Mouse (Mus musculus) right cerebral cortex, postnatal 10 days (tissue): ENCODE results near the gene Nkrf.
A peak's percentile ranks its signal among the peaks of the same experiment; 100 is the strongest.

Experiments
- DNase-seq, 2 experiments: peaks; one replicate each; pipeline ENCODE4 v3.0.0; 2021; ENCODE audit warnings: low spot score in 2 of 2

The Nkrf gene

GRCm38 (mm10) chrX:36863766-36864608, 38.7 kb downstream of the Nkrf start:
- DNase-seq: peak; percentile 88 to 91

GRCm38 (mm10) chrX:36852631-36853030, 50.1 kb downstream of the Nkrf start:
- DNase-seq: no peak

DNA sequence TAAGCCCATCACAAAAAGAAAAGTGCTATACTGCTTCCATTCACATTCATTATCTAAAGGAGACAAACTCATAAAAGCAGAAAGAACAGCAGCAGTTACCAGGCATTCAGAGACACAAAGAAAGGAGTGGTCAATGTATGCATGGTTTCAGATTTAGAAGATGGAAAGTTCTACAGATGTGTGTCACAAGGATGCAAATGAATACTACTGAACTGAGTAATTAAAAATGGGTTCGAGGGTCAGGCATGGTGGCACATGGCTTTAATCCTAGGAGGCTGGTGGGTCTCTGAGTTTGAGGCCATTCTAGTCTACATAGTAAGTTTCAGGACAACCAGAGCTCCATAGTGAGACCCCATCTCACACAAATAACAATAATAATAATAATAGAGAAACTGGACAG, 55.5 kb downstream of the Nkrf start:
- DNase-seq: no peak

DNA sequence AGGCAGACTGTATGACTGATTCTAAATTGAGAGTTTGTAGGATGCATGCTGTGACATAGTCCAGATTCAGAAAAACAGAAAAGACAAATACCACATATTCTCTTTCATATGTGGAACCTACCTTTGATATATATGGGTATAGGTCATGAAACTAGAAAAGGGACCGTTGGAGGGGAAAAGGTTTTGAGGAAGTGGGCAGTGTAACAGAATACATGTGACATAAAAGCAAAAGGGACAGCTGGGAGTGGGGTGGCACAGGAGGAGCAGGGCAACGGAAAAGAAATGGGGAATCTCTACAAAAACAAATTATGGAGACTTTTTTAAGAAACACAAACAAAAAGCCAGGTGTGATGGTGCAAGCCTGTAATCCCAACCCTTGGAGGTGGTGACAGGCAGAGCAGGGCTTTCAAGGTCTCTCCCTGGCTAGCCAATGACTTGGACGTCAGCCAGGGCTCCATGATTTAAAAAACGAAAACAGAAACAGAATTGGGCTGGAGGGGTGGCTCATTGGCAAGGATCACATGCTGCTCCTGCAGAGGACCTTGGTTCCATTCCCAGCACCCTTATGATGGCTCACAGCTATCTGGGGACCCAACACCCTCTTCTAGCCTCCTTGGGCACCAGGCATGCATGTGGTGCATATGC, 59.2 kb downstream of the Nkrf start:
- no peak for DNase-seq

DNA sequence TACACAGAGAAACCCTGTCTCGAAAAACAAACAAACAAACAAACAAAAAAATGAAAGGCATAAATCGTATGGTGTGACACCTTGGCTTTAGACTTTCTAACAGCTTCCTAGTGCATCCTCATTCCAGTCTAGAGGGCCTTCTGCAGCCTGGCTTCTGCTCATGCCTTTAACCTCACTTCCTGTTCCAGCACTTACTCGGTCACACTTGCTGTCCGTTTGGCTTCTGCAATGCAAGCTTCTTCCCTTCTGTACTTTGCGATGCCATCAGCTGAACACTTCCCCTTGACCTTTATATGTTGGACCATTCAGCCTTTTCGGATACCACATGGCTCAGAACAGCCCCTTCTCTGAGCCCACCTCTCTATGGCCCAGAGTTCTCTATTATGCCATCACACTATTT, 61.0 kb downstream of the Nkrf start:
- DNase-seq: no peak

GRCm38 (mm10) chrX:36839391-36839790, 63.3 kb downstream of the Nkrf start:
- peak; percentile 28 to 36 for DNase-seq
